Mouse (Mus musculus) urinary bladder, adult 2 months (tissue): ENCODE data around the gene Slain2. TPM values are rescaled to one million over a fixed set of nuclear protein-coding genes. Genes with fewer than 3 reads are reported as not detected.

Experiments
- DNase-seq: peaks from one replicate; pipeline ENCODE4 v3.0.0; 2022; ENCODE audit warnings: low spot score
- polyA plus RNA-seq: library from polyadenylated mRNA; depleted of rRNA; stranded (reverse); fragments of >200 nt; gene quantifications from 2 replicates; pipeline ENCODE4 v1.2.3, GENCODE M21; 2012; rRNA removed

Slain2 gene
- 23.3 and 32.3 TPM in 2 replicates for polyA plus RNA-seq

GRCm38 (mm10) chr5:72913648-72914557 is at the start of gene Slain2:
Gene Slain2, plus strand, starts transcription at chr5:72914304.
- peak; percentile 97 for DNase-seq

GRCm38 (mm10) chr5:72864654-72865178 is 49.4 kb upstream of the Slain2 start:
- DNase-seq, result no peak

- DNase-seq, result no peak
Measured at GRCm38 (mm10) chr5:72866260-72866905, 47.7 kb upstream of the Slain2 start.

GRCm38 (mm10) chr5:72867036-72867672 is 47.0 kb upstream of the Slain2 start:
- DNase-seq, result no peak

GRCm38 (mm10) chr5:72868091-72868875 is 45.8 kb upstream of the Slain2 start, which contains the start of gene Tec:
Gene Tec, minus strand, starts transcription at chr5:72868483.
- peak; percentile 86 for DNase-seq

GRCm38 (mm10) chr5:72869779-72870608 is 44.1 kb upstream of the Slain2 start:
- no peak for DNase-seq

GRCm38 (mm10) chr5:72871114-72871513 is 43.0 kb upstream of the Slain2 start:
- no peak for DNase-seq

- DNase-seq, result no peak
Measured at GRCm38 (mm10) chr5:72879736-72880135, 34.4 kb upstream of the Slain2 start.

GRCm38 (mm10) chr5:72881748-72882411 is 32.2 kb upstream of the Slain2 start:
- DNase-seq, result no peak

GRCm38 (mm10) chr5:72882412-72882765 is 31.7 kb upstream of the Slain2 start:
- DNase-seq, result no peak

- DNase-seq, result no peak
Measured at GRCm38 (mm10) chr5:72883706-72884105, 30.4 kb upstream of the Slain2 start.

- DNase-seq, result no peak
Measured at GRCm38 (mm10) chr5:72886458-72887222, 27.5 kb upstream of the Slain2 start.

GRCm38 (mm10) chr5:72888260-72888659 is 25.8 kb upstream of the Slain2 start:
- no peak for DNase-seq

- DNase-seq, result no peak
Measured at GRCm38 (mm10) chr5:72891534-72891933, 22.6 kb upstream of the Slain2 start.

- DNase-seq, result no peak
Measured at GRCm38 (mm10) chr5:72893987-72894386, 20.1 kb upstream of the Slain2 start.

- no peak for DNase-seq
Measured at GRCm38 (mm10) chr5:72895261-72895660, 18.8 kb upstream of the Slain2 start.

- DNase-seq, result no peak
Measured at GRCm38 (mm10) chr5:72896478-72897279, 17.4 kb upstream of the Slain2 start.

GRCm38 (mm10) chr5:72897998-72898397 is 16.1 kb upstream of the Slain2 start:
- DNase-seq, result no peak
